Mouse (Mus musculus): ENCODE results near the gene Ccdc188.

GRCm38 (mm10) chr16:18233919-18234670 is 16.4 kb downstream of the Ccdc188 start:
- no peak for TF ChIP-seq CTCF (IDR thresholded peaks at IDR 0.05; ENCODE audit: extremely low read depth, insufficient read depth, insufficient read length, insufficient replicate concordance)
- no peak for TF ChIP-seq POLR2A (IDR thresholded peaks at IDR 0.05; ENCODE audit: low read depth, low read length)
